Mouse (Mus musculus): ENCODE measurements at regions not wholly inside any gene's neighbourhood (a gene's known extent, or its start where the extent isn't known, plus 50 kb on each side); places are given as distances from the start of the nearest gene placed in this dataset.

GRCm38 (mm10) chr2:139044684-139045083 is 449.0 kb upstream of the Sptlc3 start:
- no peak for ATAC-seq (ENCODE audit: low read depth)
- no peak overlapping the region for H3K9ac ChIP-seq (ENCODE audit: low read depth, low read length)
- no peak overlapping the region for H3K4me3 ChIP-seq (ENCODE audit: low read depth, low read length)
- H3K9me3 ChIP-seq (replicated peaks; ENCODE audit: control insufficient read depth, low read length), result no peaks in the 10 kb centered on the region
- H3K27ac ChIP-seq (ENCODE audit: low read length), result no peak overlapping the region
- WGBS (ENCODE audit: insufficient replicate concordance), result 60% methylated on average over 3 of the region's 3 CpGs
- no peaks in the 10 kb centered on the region for H3K36me3 ChIP-seq (ENCODE audit: control insufficient read depth, insufficient read depth)
- H3K4me1 ChIP-seq (ENCODE audit: control insufficient read depth, low read depth, low read length), result no peaks in the 10 kb centered on the region
- no peak overlapping the region for H3K4me2 ChIP-seq (ENCODE audit: low read depth, low read length)
- no peaks in the 10 kb centered on the region for H3K27me3 ChIP-seq (ENCODE audit: control insufficient read depth, insufficient read depth, low read depth, low read length)

- H3K4me3 ChIP-seq (ENCODE audit: low read depth, low read length), result no peak overlapping the region
- no peaks in the 10 kb centered on the region for H3K36me3 ChIP-seq (ENCODE audit: control insufficient read depth, insufficient read depth)
- WGBS (ENCODE audit: insufficient replicate concordance), result 53% methylated on average over 2 of the region's 2 CpGs
- no peaks in the 10 kb centered on the region for H3K9me3 ChIP-seq (replicated peaks; ENCODE audit: control insufficient read depth, low read length)
- no peaks in the 10 kb centered on the region for H3K4me1 ChIP-seq (ENCODE audit: control insufficient read depth, low read depth, low read length)
- H3K27ac ChIP-seq (ENCODE audit: low read length), result no peak overlapping the region
- H3K4me2 ChIP-seq (ENCODE audit: low read depth, low read length), result no peak overlapping the region
- no peak for ATAC-seq (ENCODE audit: low read depth)
- H3K9ac ChIP-seq (ENCODE audit: low read depth, low read length), result no peak overlapping the region
- no peaks in the 10 kb centered on the region for H3K27me3 ChIP-seq (ENCODE audit: control insufficient read depth, insufficient read depth, low read depth, low read length)
Measured at GRCm38 (mm10) chr2:139055249-139055648, 438.5 kb upstream of the Sptlc3 start.

DNA sequence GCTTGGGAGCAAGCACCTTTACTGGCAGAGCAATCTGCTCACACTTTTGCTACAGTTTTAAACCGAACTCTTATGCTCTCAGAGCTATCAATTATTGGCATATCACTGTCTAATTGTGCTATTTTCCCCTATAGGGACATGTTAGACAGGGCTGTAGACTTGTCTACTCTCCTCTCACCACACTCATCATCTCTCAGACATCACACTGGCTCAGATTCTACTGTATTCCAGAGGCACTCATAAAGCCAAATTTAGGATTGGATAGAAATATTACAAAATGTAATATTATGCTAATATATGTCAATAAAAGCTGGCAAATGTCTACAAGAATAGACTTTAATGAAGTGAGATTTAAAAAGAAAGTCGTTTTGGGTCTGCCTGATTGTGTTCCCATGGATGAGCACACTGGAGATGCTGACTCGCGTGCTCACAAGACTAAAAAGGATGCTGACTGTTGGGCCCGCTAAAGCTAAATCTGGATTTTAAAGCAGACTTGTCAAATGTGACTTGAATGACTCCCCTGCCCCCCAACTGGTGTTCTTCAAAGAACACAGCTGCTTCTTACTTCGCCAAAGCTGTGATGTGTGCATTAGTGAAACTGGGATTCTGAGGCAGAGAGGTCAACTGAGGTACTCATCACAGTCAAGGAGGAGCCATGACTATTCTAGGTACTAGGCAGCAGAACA is 424.3 kb upstream of the Sptlc3 start:
- Histone ChIP-seq H3K27me3 (ENCODE audit: control insufficient read depth, insufficient read depth, low read depth, low read length) (no peaks in the 10 kb centered on the region), H3K4me2 (ENCODE audit: low read depth, low read length) (no peak overlapping the region), H3K4me3 (ENCODE audit: low read depth, low read length) (no peak overlapping the region), H3K9me3 (replicated peaks; ENCODE audit: control insufficient read depth, low read length) (no peaks in the 10 kb centered on the region; the same call in 1 of the 2 replicates), H3K36me3 (ENCODE audit: control insufficient read depth, insufficient read depth) (no peaks in the 10 kb centered on the region), H3K9ac (ENCODE audit: low read depth, low read length) (no peak overlapping the region), H3K27ac (ENCODE audit: low read length) (no peak overlapping the region), H3K4me1 (ENCODE audit: control insufficient read depth, low read depth, low read length) (no peaks in the 10 kb centered on the region)
- no peak for ATAC-seq (ENCODE audit: low read depth)
- 53% methylated on average over 6 of the region's 6 CpGs for WGBS (ENCODE audit: insufficient replicate concordance)

DNA sequence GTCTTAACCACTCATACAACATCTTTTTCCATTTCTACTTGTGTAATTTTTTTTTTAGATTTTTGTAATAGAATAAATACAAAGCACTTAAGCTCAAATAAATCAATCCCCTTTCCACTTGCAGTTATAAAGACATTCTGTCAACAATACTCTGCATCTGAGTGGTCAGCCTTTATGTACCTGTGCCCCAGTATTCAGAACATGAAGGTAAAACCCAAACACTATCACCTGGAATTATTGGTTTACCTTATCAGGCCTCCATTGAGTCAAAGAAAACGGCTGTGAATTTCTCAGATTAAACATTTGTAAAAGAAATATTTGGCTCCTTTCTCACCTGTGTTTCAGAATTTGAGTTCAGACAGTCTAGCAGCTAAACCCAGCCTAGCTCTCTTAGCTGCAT is 422.0 kb upstream of the Sptlc3 start:
- ATAC-seq (ENCODE audit: low read depth), result no peak
- no peaks in the 10 kb centered on the region for H3K4me1 ChIP-seq (ENCODE audit: control insufficient read depth, low read depth, low read length)
- H3K9me3 ChIP-seq (replicated peaks; ENCODE audit: control insufficient read depth, low read length), result no peaks in the 10 kb centered on the region; the same call in 1 of the 2 replicates
- no peak overlapping the region for H3K4me2 ChIP-seq (ENCODE audit: low read depth, low read length)
- no peaks in the 10 kb centered on the region for H3K27me3 ChIP-seq (ENCODE audit: control insufficient read depth, insufficient read depth, low read depth, low read length)
- no peak overlapping the region for H3K27ac ChIP-seq (ENCODE audit: low read length)
- H3K4me3 ChIP-seq (ENCODE audit: low read depth, low read length), result no peak overlapping the region
- H3K36me3 ChIP-seq (ENCODE audit: control insufficient read depth, insufficient read depth), result no peaks in the 10 kb centered on the region
- H3K9ac ChIP-seq (ENCODE audit: low read depth, low read length), result no peak overlapping the region
- WGBS (ENCODE audit: insufficient replicate concordance), result 32% methylated on average over 1 of the region's 1 CpGs

DNA sequence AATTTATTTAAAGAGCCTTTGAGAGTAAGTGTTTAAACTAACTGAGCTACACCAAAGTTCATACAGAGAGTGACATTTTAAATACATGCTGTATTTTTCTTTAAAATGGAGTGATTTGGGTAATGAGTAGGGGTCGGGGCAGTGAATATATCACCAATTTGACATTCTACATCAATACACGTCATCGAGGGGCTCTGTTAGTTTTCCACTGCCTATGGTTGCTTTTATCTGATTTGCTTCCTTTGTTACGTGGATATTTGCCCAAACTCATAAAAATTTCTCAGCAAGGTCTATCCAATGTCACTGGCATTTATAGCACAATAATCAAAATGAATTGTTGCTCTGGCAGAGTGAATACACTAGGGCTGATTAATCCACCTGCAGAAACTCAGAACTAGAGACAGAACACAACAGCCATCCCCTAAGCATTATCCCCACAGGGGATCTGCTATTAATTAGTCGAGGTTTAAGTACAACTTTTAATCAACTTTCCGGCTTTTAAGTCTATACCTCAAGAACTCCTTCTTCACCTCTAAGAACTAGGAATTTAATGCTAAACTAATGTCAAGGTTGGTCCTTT is 400.1 kb upstream of the Sptlc3 start:
- Histone ChIP-seq H3K27me3 (ENCODE audit: control insufficient read depth, insufficient read depth, low read depth, low read length) (no peaks in the 10 kb centered on the region), H3K36me3 (ENCODE audit: control insufficient read depth, insufficient read depth) (no peaks in the 10 kb centered on the region), H3K27ac (ENCODE audit: low read length) (no peak overlapping the region), H3K4me2 (ENCODE audit: low read depth, low read length) (no peak overlapping the region), H3K9me3 (replicated peaks; ENCODE audit: control insufficient read depth, low read length) (no peaks in the 10 kb centered on the region), H3K4me1 (ENCODE audit: control insufficient read depth, low read depth, low read length) (no peaks in the 10 kb centered on the region), H3K9ac (ENCODE audit: low read depth, low read length) (no peak overlapping the region), H3K4me3 (ENCODE audit: low read depth, low read length) (no peak overlapping the region)
- ATAC-seq (ENCODE audit: low read depth), result no peak
- WGBS (ENCODE audit: insufficient replicate concordance), result 60% methylated on average over 6 of the region's 6 CpGs

DNA sequence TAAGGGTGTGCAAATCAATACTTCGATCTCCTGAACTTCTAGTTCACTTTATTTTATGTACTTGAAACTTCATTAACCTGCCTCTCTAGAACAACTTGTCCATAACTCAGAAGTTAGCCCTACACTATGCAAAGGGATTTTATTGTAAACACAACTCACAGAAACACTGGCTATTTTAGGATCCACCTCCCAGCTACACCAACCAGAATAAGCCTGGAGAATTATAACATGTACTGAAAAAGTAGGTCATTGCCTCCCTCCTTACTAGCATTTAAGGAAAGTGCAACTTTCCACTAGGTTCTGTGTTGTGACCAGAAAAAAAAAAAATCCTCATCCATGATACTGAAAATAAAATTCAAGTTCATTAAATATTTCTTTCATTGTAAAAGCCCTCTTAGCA is 382.0 kb upstream of the Sptlc3 start:
- Histone ChIP-seq H3K4me3 (ENCODE audit: low read depth, low read length) (no peak overlapping the region), H3K9ac (ENCODE audit: low read depth, low read length) (no peak overlapping the region), H3K36me3 (ENCODE audit: control insufficient read depth, insufficient read depth) (no peaks in the 10 kb centered on the region), H3K27me3 (ENCODE audit: control insufficient read depth, insufficient read depth, low read depth, low read length) (no peaks in the 10 kb centered on the region), H3K4me2 (ENCODE audit: low read depth, low read length) (no peak overlapping the region), H3K9me3 (replicated peaks; ENCODE audit: control insufficient read depth, low read length) (no peaks in the 10 kb centered on the region), H3K4me1 (ENCODE audit: control insufficient read depth, low read depth, low read length) (no peaks in the 10 kb centered on the region), H3K27ac (ENCODE audit: low read length) (no peak overlapping the region)
- no peak for ATAC-seq (ENCODE audit: low read depth)
- 41% methylated on average over 1 of the region's 1 CpGs for WGBS (ENCODE audit: insufficient replicate concordance)

DNA sequence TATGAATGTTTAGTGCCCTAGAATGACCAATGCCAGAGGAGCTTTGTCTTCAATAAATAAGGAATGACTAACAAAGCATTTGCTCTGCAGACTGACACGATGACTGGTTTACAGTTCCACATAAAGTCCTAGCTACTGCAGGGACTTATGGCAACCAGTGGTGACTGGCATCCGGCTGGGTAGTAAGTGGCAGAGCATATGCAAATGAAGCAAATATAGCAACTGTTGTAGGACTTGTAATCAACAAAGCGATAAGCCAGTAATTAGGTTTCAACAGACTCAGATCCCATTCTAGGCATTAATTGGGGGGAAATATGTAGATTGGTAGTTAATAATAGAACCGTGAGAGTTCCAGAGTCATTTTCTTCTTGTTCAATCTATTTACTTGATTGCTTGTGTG is 379.2 kb upstream of the Sptlc3 start:
- H3K9ac ChIP-seq (ENCODE audit: low read depth, low read length), result no peak overlapping the region
- no peak overlapping the region for H3K4me2 ChIP-seq (ENCODE audit: low read depth, low read length)
- WGBS (ENCODE audit: insufficient replicate concordance), result 71% methylated on average over 4 of the region's 4 CpGs
- ATAC-seq (ENCODE audit: low read depth), result no peak
- H3K9me3 ChIP-seq (replicated peaks; ENCODE audit: control insufficient read depth, low read length), result no peaks in the 10 kb centered on the region
- no peak overlapping the region for H3K4me3 ChIP-seq (ENCODE audit: low read depth, low read length)
- H3K4me1 ChIP-seq (ENCODE audit: control insufficient read depth, low read depth, low read length), result no peaks in the 10 kb centered on the region
- no peaks in the 10 kb centered on the region for H3K36me3 ChIP-seq (ENCODE audit: control insufficient read depth, insufficient read depth)
- H3K27me3 ChIP-seq (ENCODE audit: control insufficient read depth, insufficient read depth, low read depth, low read length), result no peaks in the 10 kb centered on the region
- H3K27ac ChIP-seq (ENCODE audit: low read length), result no peak overlapping the region

GRCm38 (mm10) chr2:139120905-139121304 is 372.8 kb upstream of the Sptlc3 start:
- Histone ChIP-seq H3K27me3 (ENCODE audit: control insufficient read depth, insufficient read depth, low read depth, low read length) (no peaks in the 10 kb centered on the region), H3K9ac (ENCODE audit: low read depth, low read length) (no peak overlapping the region), H3K9me3 (replicated peaks; ENCODE audit: control insufficient read depth, low read length) (no peaks in the 10 kb centered on the region), H3K4me1 (ENCODE audit: control insufficient read depth, low read depth, low read length) (no peaks in the 10 kb centered on the region), H3K4me3 (ENCODE audit: low read depth, low read length) (no peak overlapping the region), H3K36me3 (ENCODE audit: control insufficient read depth, insufficient read depth) (no peaks in the 10 kb centered on the region), H3K4me2 (ENCODE audit: low read depth, low read length) (no peak overlapping the region), H3K27ac (ENCODE audit: low read length) (no peak overlapping the region)
- whole genome bisulfite sequencing (ENCODE audit: insufficient replicate concordance), result 74% methylated on average over 1 of the region's 1 CpGs
- ATAC-seq (ENCODE audit: low read depth), result no peak

GRCm38 (mm10) chr2:139132121-139132520 is 361.6 kb upstream of the Sptlc3 start:
- Histone ChIP-seq H3K36me3 (ENCODE audit: control insufficient read depth, insufficient read depth) (no peaks in the 10 kb centered on the region), H3K4me3 (ENCODE audit: low read depth, low read length) (no peak overlapping the region), H3K9ac (ENCODE audit: low read depth, low read length) (no peak overlapping the region), H3K9me3 (replicated peaks; ENCODE audit: control insufficient read depth, low read length) (no peaks in the 10 kb centered on the region), H3K4me2 (ENCODE audit: low read depth, low read length) (no peak overlapping the region), H3K27me3 (ENCODE audit: control insufficient read depth, insufficient read depth, low read depth, low read length) (no peaks in the 10 kb centered on the region), H3K4me1 (ENCODE audit: control insufficient read depth, low read depth, low read length) (no peaks in the 10 kb centered on the region), H3K27ac (ENCODE audit: low read length) (no peak overlapping the region)
- WGBS (ENCODE audit: insufficient replicate concordance), result 53% methylated on average over 1 of the region's 1 CpGs
- no peak for ATAC-seq (ENCODE audit: low read depth)

Measured in liver, embryonic 16.5 days (tissue).